Mouse (Mus musculus): Measurements from ENCODE around the gene Zc2hc1c. TPM values are rescaled to one million over a fixed set of nuclear protein-coding genes. Genes with fewer than 3 reads are reported as not detected.
A peak's percentile ranks its signal among the peaks of the same experiment; 100 is the strongest.
"Not testable (repeated sequence)": the region's sequence is repeated elsewhere in the genome, so short reads cannot be mapped to it uniquely, and the experiment has no call there.

The Zc2hc1c gene
- polyA plus RNA-seq, 1 experiment from 2014 or later: 1.2 TPM

GRCm38 (mm10) chr12:85271132-85271842 lies 17.1 kb upstream of the Zc2hc1c start:
- Histone ChIP-seq H3K36me3 (no peaks in the 10 kb centered on the region), H3K9me3 (no peaks in the 10 kb centered on the region), H3K27me3 (no peaks in the 10 kb centered on the region), H3K4me1 (peaks cover 4% of the 10 kb centered on the region; the same call in 1 of the 2 replicates), H3K27ac (replicated peaks) (no peak overlapping the region), H3K4me2 (replicated peaks) (no peak overlapping the region), H3K9ac (replicated peaks) (no peak overlapping the region), H3K4me3 (no peak overlapping the region)
- 80% methylated on average over 7 of the region's 7 CpGs for WGBS
- ATAC-seq (ENCODE audit: low FRiP score, low read depth): no peak

GRCm38 (mm10) chr12:85271843-85272206 lies 16.6 kb upstream of the Zc2hc1c start:
- WGBS: 79% methylated on average over 4 of the region's 4 CpGs
- no peaks in the 10 kb centered on the region for H3K9me3 ChIP-seq
- H3K27ac ChIP-seq (replicated peaks): no peak overlapping the region
- no peak overlapping the region for H3K4me2 ChIP-seq (replicated peaks)
- H3K27me3 ChIP-seq: no peaks in the 10 kb centered on the region
- no peak overlapping the region for H3K9ac ChIP-seq (replicated peaks)
- no peak for ATAC-seq (ENCODE audit: low FRiP score, low read depth)
- H3K4me1 ChIP-seq: peaks cover 4% of the 10 kb centered on the region; the same call in 1 of the 2 replicates
- H3K4me3 ChIP-seq: no peak overlapping the region
- H3K36me3 ChIP-seq: no peaks in the 10 kb centered on the region

- H3K4me3 ChIP-seq: no peak overlapping the region
- H3K4me1 ChIP-seq: peaks cover 4% of the 10 kb centered on the region; the same call in 1 of the 2 replicates
- WGBS: 88% methylated on average over 10 of the region's 10 CpGs
- no peak for ATAC-seq (ENCODE audit: low FRiP score, low read depth)
- no peak overlapping the region for H3K27ac ChIP-seq (replicated peaks)
- no peak overlapping the region for H3K4me2 ChIP-seq (replicated peaks)
- H3K27me3 ChIP-seq: no peaks in the 10 kb centered on the region
- no peaks in the 10 kb centered on the region for H3K9me3 ChIP-seq
- H3K9ac ChIP-seq (replicated peaks): no peak overlapping the region
- H3K36me3 ChIP-seq: 0 out of 2 replicates have a peak, but pooled peaks cover 3% of the 10 kb centered on the region
Observed at GRCm38 (mm10) chr12:85273508-85273907, 14.9 kb upstream of the Zc2hc1c start.

- Histone ChIP-seq H3K9ac (replicated peaks) (no peak overlapping the region), H3K4me3 (no peak overlapping the region), H3K27ac (replicated peaks) (no peak overlapping the region), H3K27me3 (no peaks in the 10 kb centered on the region), H3K4me2 (replicated peaks) (no peak overlapping the region), H3K9me3 (no peaks in the 10 kb centered on the region), H3K4me1 (peaks cover 6% of the 10 kb centered on the region), H3K36me3 (0 out of 2 replicates have a peak, but pooled peaks cover 3% of the 10 kb centered on the region)
- 78% methylated on average over 5 of the region's 5 CpGs for WGBS
- no peak for ATAC-seq (ENCODE audit: low FRiP score, low read depth)
Observed at GRCm38 (mm10) chr12:85276273-85276672, 12.1 kb upstream of the Zc2hc1c start.

- ATAC-seq (ENCODE audit: low FRiP score, low read depth): no peak
- H3K36me3 ChIP-seq: 0 out of 2 replicates have a peak, but pooled peaks cover 3% of the 10 kb centered on the region
Observed at GRCm38 (mm10) chr12:85278919-85279318, 9.5 kb upstream of the Zc2hc1c start.

GRCm38 (mm10) chr12:85279396-85280080 lies 8.9 kb upstream of the Zc2hc1c start:
- H3K4me2 ChIP-seq (replicated peaks): peak overlapping the region; percentile 88
- no peaks in the 10 kb centered on the region for H3K9me3 ChIP-seq
- no peaks in the 10 kb centered on the region for H3K27me3 ChIP-seq
- H3K4me3 ChIP-seq: peak overlapping the region; percentile 78
- peak overlapping the region; percentile 88 for H3K9ac ChIP-seq (replicated peaks)
- 0 out of 2 replicates have a peak, but pooled peaks cover 3% of the 10 kb centered on the region for H3K36me3 ChIP-seq
- peak; percentile 28; the same call in 1 of the 2 replicates for ATAC-seq (ENCODE audit: low FRiP score, low read depth)
- peak overlapping the region; percentile 75 for H3K27ac ChIP-seq (replicated peaks)
- peaks cover 6% of the 10 kb centered on the region for H3K4me1 ChIP-seq
- WGBS: 8% methylated on average over 10 of the region's 10 CpGs

More at GRCm38 (mm10) chr12:85278919-85279318, 9.5 kb upstream of the Zc2hc1c start:
- 92% methylated on average over 10 of the region's 10 CpGs for WGBS
- Histone ChIP-seq H3K4me3 (no peak overlapping the region), H3K9me3 (no peaks in the 10 kb centered on the region), H3K27ac (replicated peaks) (no peak overlapping the region), H3K9ac (replicated peaks) (no peak overlapping the region), H3K27me3 (no peaks in the 10 kb centered on the region), H3K4me1 (peaks cover 6% of the 10 kb centered on the region), H3K4me2 (replicated peaks) (no peak overlapping the region)

- H3K27me3 ChIP-seq: no peaks in the 10 kb centered on the region
- H3K9ac ChIP-seq (replicated peaks): peak overlapping the region; percentile 88
- 0 out of 2 replicates have a peak, but pooled peaks cover 3% of the 10 kb centered on the region for H3K36me3 ChIP-seq
- under 1% methylated on average over 31 of the region's 31 CpGs for WGBS
- H3K9me3 ChIP-seq: no peaks in the 10 kb centered on the region
- peak overlapping the region; percentile 75 for H3K27ac ChIP-seq (replicated peaks)
- peak overlapping the region; percentile 78 for H3K4me3 ChIP-seq
- H3K4me1 ChIP-seq: peaks cover 6% of the 10 kb centered on the region
- peak overlapping the region; percentile 88 for H3K4me2 ChIP-seq (replicated peaks)
- ATAC-seq (ENCODE audit: low FRiP score, low read depth): peak; percentile 99
Observed at GRCm38 (mm10) chr12:85280105-85280844, 8.1 kb upstream of the Zc2hc1c start.

- no peak overlapping the region for H3K27ac ChIP-seq (replicated peaks)
- no peak overlapping the region for H3K4me3 ChIP-seq
- WGBS: 65% methylated on average over 12 of the region's 12 CpGs
- H3K9ac ChIP-seq (replicated peaks): no peak overlapping the region
- H3K9me3 ChIP-seq: no peaks in the 10 kb centered on the region
- 0 out of 2 replicates have a peak, but pooled peaks cover 3% of the 10 kb centered on the region for H3K36me3 ChIP-seq
- no peaks in the 10 kb centered on the region for H3K27me3 ChIP-seq
- H3K4me1 ChIP-seq: peaks cover 6% of the 10 kb centered on the region
- no peak for ATAC-seq (ENCODE audit: low FRiP score, low read depth)
- H3K4me2 ChIP-seq (replicated peaks): peak overlapping the region; percentile 88
Observed at GRCm38 (mm10) chr12:85280845-85281651, 7.3 kb upstream of the Zc2hc1c start.

GRCm38 (mm10) chr12:85281756-85282155 lies 6.6 kb upstream of the Zc2hc1c start:
- WGBS: 81% methylated on average over 2 of the region's 4 CpGs
- not testable (repeated sequence) for H3K4me2 ChIP-seq (replicated peaks); H3K9me3 ChIP-seq; H3K4me1 ChIP-seq; H3K27ac ChIP-seq (replicated peaks); H3K36me3 ChIP-seq; H3K27me3 ChIP-seq; H3K4me3 ChIP-seq; H3K9ac ChIP-seq (replicated peaks); ATAC-seq (ENCODE audit: low FRiP score, low read depth)

- WGBS: 71% methylated on average over 8 of the region's 8 CpGs
- no peak overlapping the region for H3K4me3 ChIP-seq
- H3K36me3 ChIP-seq: no peaks in the 10 kb centered on the region
- ATAC-seq (ENCODE audit: low FRiP score, low read depth): no peak
- no peak overlapping the region for H3K27ac ChIP-seq (replicated peaks)
- peaks cover 14% of the 10 kb centered on the region for H3K4me1 ChIP-seq
- H3K27me3 ChIP-seq: peaks cover 5% of the 10 kb centered on the region; the same call in 1 of the 2 replicates
- no peaks in the 10 kb centered on the region for H3K9me3 ChIP-seq
- H3K9ac ChIP-seq (replicated peaks): no peak overlapping the region
- no peak overlapping the region for H3K4me2 ChIP-seq (replicated peaks)
Observed at GRCm38 (mm10) chr12:85284331-85284730, 4.1 kb upstream of the Zc2hc1c start.

GRCm38 (mm10) chr12:85284996-85285395 lies 3.4 kb upstream of the Zc2hc1c start:
- Histone ChIP-seq H3K27me3 (peaks cover 8% of the 10 kb centered on the region; the same call in 1 of the 2 replicates), H3K36me3 (no peaks in the 10 kb centered on the region), H3K9ac (replicated peaks) (no peak overlapping the region), H3K4me1 (peaks cover 9% of the 10 kb centered on the region; the same call in 1 of the 2 replicates), H3K9me3 (no peaks in the 10 kb centered on the region), H3K27ac (replicated peaks) (no peak overlapping the region), H3K4me2 (replicated peaks) (no peak overlapping the region), H3K4me3 (no peak overlapping the region)
- 89% methylated on average over 4 of the region's 4 CpGs for WGBS
- no peak for ATAC-seq (ENCODE audit: low FRiP score, low read depth)
